Mouse (Mus musculus) ES-E14 (cell line): ENCODE results near the gene Prkag2. TPM values are rescaled to one million over a fixed set of nuclear protein-coding genes. Genes with fewer than 3 reads are reported as not detected.
A peak's percentile ranks its signal among the peaks of the same experiment; 100 is the strongest.

Experiments
- DNase-seq: peaks from one replicate; pipeline ENCODE4 v3.0.0-alpha.2; 2013; ENCODE audit warnings: low read depth, low spot score
- H3K27ac ChIP-seq: 2 replicates; pipeline ENCODE4 v1.5.1; 2012; ENCODE audit warnings: low read depth, mild to moderate bottlenecking, low read length, moderate library complexity, mixed read lengths; ENCODE audit not compliant: poor library complexity, insufficient read depth, severe bottlenecking
- H3K36me3 ChIP-seq: 2 replicates; pipeline ENCODE4 v1.6.1; 2012; ENCODE audit warnings: mild to moderate bottlenecking, low read length, moderate library complexity, mixed read lengths; ENCODE audit not compliant: control insufficient read depth, poor library complexity, insufficient read depth, severe bottlenecking
- H3K4me1 ChIP-seq, 2 experiments: fragments of 150-350 bp in 1 of 2; sonication (generic) in 1 of 2; 2 replicates each; pipeline ENCODE4 v1.6.1; 2012; ENCODE audit warnings: low read length in 2 of 2, mild to moderate bottlenecking in 1 of 2, mixed read lengths in 1 of 2; ENCODE audit not compliant: control insufficient read depth in 2 of 2, insufficient read depth in 2 of 2, poor library complexity in 1 of 2
- H3K4me3 ChIP-seq, 2 experiments: fragments of 150-350 bp in 1 of 2; sonication (generic) in 1 of 2; 2 replicates each; pipeline ENCODE4 v1.5.1; 2012; ENCODE audit warnings: low read length in 2 of 2, low read depth in 1 of 2, mild to moderate bottlenecking in 1 of 2, mixed read lengths in 1 of 2; ENCODE audit not compliant: insufficient read depth in 1 of 2, poor library complexity in 1 of 2, severe bottlenecking in 1 of 2
- H3K9ac ChIP-seq: 2 replicates; pipeline ENCODE4 v1.6.1; 2012; ENCODE audit warnings: low read depth, mild to moderate bottlenecking, low read length, mixed read lengths; ENCODE audit not compliant: poor library complexity, insufficient read depth, severe bottlenecking
- H3K9me3 ChIP-seq: fragments of 150-350 bp; sonication (generic); 2 replicates; pipeline ENCODE4 v1.6.1; 2012; ENCODE audit warnings: low read depth, mild to moderate bottlenecking, low read length; ENCODE audit not compliant: control insufficient read depth, insufficient read depth
- CHD2 ChIP-seq: IDR thresholded peaks from 2 replicates; pipeline ENCODE4 v1.6.1; 2014; ENCODE audit warnings: mild to moderate bottlenecking, low read depth, low read length, inconsistent platforms
- HCFC1 ChIP-seq: IDR thresholded peaks from 2 replicates; pipeline ENCODE4 v1.6.1; 2012; ENCODE audit warnings: low read length, inconsistent platforms, borderline replicate concordance; ENCODE audit not compliant: insufficient read depth
- MAFK ChIP-seq: IDR thresholded peaks from 2 replicates; pipeline ENCODE4 v1.6.1; 2014; ENCODE audit warnings: mild to moderate bottlenecking, low read depth, low read length, inconsistent platforms; ENCODE audit not compliant: insufficient read depth
- ZC3H11A ChIP-seq: IDR thresholded peaks from 2 replicates; pipeline ENCODE4 v1.6.1; 2012; ENCODE audit warnings: low read depth, mild to moderate bottlenecking, inconsistent platforms, low read length, borderline replicate concordance
- ZNF384 ChIP-seq: IDR thresholded peaks from 2 replicates; pipeline ENCODE4 v1.6.1; 2012; ENCODE audit warnings: low read depth, low read length, inconsistent platforms
- in situ Hi-C, 2 experiments: fragments of 600-800 bp; cut with MboI; formaldehyde crosslinking; loops; one replicate each; pipeline ENCODE4 v1.15.1; 2025; ENCODE audit warnings: low sequenced_read_pairs in 2 of 2, inconsistent platforms in 1 of 2; ENCODE audit not compliant: unreplicated experiment in 2 of 2
- total RNA-seq: library from RNA; depleted of rRNA; stranded (reverse); fragments of 300-350 nt; gene quantifications from 2 replicates; pipeline ENCODE4 v1.2.3, GENCODE M21; 2012

Gene Prkag2
- total RNA-seq, 1 experiment: 10.5 TPM

DNA sequence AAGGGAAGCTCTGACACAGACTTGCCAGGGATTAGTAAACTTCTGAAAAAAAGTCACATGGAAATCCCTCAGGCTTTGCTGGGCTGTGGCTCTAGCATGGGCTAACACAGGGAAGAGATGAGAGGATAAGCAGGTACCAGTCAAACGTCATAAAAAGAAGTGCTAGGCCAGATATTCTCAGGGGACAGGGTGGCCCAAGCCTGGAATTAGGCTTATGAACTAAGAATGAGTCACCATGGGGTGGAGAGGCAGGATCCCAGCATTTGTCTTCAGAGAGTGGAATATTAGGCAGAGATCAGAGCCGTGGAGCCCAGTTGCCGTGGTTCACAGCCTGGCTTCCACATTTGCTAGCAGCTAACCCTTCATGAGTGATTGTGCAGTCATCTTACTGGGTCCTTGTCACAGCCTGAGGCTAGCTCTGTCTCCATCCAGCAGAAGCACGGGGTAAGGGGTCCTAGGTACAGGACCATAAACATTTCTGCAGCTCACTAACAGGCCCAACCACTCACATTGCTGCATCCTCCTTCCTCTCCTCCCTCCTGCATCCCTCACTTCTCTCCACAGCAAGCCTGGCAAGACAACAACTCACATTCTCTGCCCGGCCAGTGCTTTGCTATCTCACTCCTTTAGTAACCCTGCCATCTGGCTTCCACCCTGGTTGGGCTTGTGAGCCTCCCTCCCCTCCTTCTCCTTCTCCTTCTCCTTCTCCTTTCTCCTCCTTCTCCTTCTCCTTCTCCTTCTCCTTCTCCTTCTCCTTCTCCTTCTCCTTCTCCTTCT lies 162.2 kb downstream of the Prkag2 start:
- Histone ChIP-seq H3K4me1 (no peaks in the 10 kb centered on the region), H3K9ac (no peak overlapping the region)

GRCm38 (mm10) chr5:24936451-24936850 lies 164.0 kb downstream of the Prkag2 start:
- H3K9ac ChIP-seq: no peak overlapping the region
- H3K27ac ChIP-seq: no peak overlapping the region
- H3K4me3 ChIP-seq: no peak overlapping the region
- no peak for DNase-seq
- no peaks in the 10 kb centered on the region for H3K36me3 ChIP-seq
- in situ Hi-C loops: no loop called here
- TF ChIP-seq ZNF384: no peak
- no peak for TF ChIP-seq MAFK
- no peak for TF ChIP-seq CHD2
- no peak for TF ChIP-seq ZC3H11A
- no peak for TF ChIP-seq HCFC1
- no peaks in the 10 kb centered on the region for H3K4me1 ChIP-seq
- H3K9me3 ChIP-seq: no peaks in the 10 kb centered on the region

More for the DNA sequence above, 162.2 kb downstream of the Prkag2 start:
- Histone ChIP-seq H3K9me3 (no peaks in the 10 kb centered on the region), H3K27ac (no peak overlapping the region), H3K4me3 (no peak overlapping the region), H3K36me3 (no peaks in the 10 kb centered on the region)
- TF ChIP-seq HCFC1 (no peak), ZNF384 (no peak), ZC3H11A (no peak), MAFK (no peak), CHD2 (no peak)
- in situ Hi-C loops: no loop called here
- no peak for DNase-seq

GRCm38 (mm10) chr5:24935446-24935845 lies 165.0 kb downstream of the Prkag2 start:
- Histone ChIP-seq H3K36me3 (no peaks in the 10 kb centered on the region), H3K4me1 (no peaks in the 10 kb centered on the region), H3K9me3 (no peaks in the 10 kb centered on the region), H3K4me3 (no peak overlapping the region), H3K27ac (no peak overlapping the region), H3K9ac (no peak overlapping the region)
- TF ChIP-seq MAFK (no peak), CHD2 (no peak), ZC3H11A (no peak), HCFC1 (no peak), ZNF384 (no peak)
- DNase-seq: no peak
- in situ Hi-C loops: no loop called here

- in situ Hi-C loops: no loop called here
- Histone ChIP-seq H3K4me1 (peaks cover 0 to 4% of the 10 kb centered on the region in 2 experiments; a peak in 1 of 4 replicates), H3K27ac (no peak overlapping the region), H3K4me3 (no peak overlapping the region), H3K36me3 (no peaks in the 10 kb centered on the region), H3K9me3 (no peaks in the 10 kb centered on the region), H3K9ac (no peak overlapping the region)
- TF ChIP-seq ZNF384: no peak
- no peak for TF ChIP-seq CHD2
- no peak for TF ChIP-seq HCFC1
- no peak for TF ChIP-seq ZC3H11A
- TF ChIP-seq MAFK: no peak
- DNase-seq: peak; percentile 20
Observed at GRCm38 (mm10) chr5:24933760-24934159, 166.7 kb downstream of the Prkag2 start.
